Mouse (Mus musculus): ENCODE results near the gene Gm28434.

Gm28434 gene

DNA sequence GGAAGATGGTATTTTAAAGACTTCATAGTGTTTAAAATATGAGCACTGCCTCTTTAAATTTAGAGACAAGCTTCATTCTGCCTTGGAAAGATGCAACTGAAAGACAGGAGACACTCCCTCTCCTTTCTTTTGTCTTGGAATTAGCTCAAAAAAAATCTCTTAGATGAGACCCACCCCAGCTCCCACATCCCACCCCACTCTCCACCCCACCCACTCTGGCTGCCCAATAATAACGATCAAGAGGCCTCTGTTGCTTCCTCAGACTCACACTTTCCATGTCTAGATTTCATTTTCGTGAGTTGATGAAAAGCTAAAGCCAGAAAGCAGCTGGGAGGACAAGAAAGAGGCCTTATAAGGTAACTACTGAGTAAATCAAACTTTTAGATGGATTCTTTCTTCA is at the start of gene Gm28434, which contains the start of gene 2310003L06Rik:
Gene Gm28434 (plus strand): TSS at position 317 of the 400 bp plus-strand sequence.
Gene 2310003L06Rik (plus strand): TSS at position 259 of the 400 bp plus-strand sequence.
- no peak for DNase-seq (ENCODE audit: low spot score in 2 of 2)

DNA sequence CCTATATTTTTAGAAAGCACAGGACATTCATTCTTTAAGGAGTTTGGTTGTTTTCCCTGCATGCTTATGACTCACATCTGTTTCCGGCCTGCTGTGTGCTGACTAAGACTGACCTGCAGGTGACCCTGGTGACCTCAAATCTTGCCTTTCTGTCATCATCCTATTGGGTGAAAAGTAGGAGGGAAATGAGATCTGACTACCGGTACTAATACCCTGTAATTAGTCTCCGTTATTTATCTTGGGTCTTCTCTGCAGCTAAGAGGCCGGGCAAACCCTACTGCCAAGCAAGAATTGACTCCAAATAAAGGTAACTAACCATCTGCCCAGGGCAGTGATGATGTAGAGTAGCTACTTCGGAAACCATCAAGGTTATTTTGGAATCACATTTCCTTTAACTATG is 43.9 kb upstream of the Gm28434 start, which contains the start of gene Csn3:
Gene Csn3 (plus strand): TSS at position 208 of the 400 bp plus-strand sequence.
- DNase-seq (ENCODE audit: low spot score in 2 of 2): no peak

DNA sequence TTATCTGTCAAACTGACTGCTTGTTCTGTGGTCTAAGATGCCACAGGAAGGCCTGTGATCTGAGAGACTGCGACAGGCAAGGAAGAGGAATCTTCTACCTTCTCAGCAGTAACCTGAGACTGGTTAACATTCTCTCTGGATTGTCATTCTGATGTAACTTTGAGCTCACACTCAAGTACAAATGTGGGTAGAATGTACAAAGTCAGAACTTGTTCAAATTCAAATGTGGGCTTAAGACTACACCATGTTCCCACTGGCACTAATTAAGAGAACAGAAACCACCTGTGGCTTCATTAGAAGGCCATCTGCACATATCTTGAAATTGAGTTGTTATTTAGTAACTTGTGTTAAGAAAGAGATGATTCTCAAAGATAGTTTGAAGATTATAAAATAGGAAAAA is 37.7 kb upstream of the Gm28434 start:
- DNase-seq (ENCODE audit: low spot score in 2 of 2): no peak

DNA sequence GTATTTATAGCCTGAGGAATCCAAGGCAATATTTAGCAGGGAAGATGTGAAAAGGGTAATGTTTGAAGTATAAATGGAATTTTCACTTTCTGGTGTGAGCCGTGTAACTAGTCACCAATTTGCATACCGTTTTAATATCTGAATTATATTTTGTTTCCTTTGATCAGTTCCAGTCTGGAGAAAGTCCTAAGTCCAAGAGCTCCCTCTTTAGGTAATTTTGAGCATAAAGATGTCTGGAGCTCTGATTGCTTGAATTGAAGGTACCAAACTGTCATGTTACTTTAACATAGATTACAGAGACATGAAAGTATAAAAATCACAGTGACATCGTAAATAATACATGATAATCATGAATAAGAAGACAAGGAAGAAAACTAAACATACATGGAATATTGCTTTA is 28.6 kb upstream of the Gm28434 start:
- DNase-seq (ENCODE audit: low spot score in 2 of 2): no peak

DNA sequence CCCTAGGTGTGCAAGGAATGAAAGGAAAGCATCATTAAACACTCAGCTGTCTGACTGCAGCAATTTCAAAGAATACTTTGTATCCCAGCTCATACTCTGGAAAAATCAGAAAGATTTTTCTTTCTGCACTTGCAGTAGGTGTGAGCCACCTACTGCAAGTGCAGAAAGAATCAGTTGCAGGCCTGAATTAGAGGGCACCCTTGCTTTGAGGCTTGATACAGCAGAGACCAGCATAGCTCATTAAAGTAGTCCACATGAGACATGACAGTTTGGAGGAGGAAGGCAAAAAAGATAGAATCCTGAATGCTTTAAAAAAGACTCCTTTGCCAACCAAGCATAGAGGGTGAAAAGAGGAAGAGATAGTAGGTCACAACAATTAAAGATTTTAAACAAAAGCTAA is 26.8 kb upstream of the Gm28434 start:
- DNase-seq (ENCODE audit: low spot score in 2 of 2): no peak

DNA sequence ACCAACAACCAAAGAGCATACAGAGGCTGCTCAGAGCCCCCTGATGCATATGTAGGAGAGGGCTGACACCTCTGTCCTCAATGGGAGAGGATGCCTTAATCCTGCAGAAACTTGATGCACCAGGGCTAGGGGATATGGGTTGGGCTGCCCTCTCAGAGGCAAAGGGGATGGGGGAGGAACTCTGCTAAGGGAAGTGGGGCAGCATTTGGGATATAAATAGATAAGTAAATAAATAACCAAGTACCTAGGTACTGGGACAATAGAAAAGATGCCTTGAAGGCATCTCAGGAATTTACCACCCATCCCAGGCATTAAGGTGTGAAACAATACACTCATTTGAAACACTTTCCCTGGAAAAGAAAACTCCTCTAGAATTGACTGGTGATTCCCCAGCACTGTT is 17.5 kb upstream of the Gm28434 start:
- DNase-seq (ENCODE audit: low spot score in 2 of 2): no peak

DNA sequence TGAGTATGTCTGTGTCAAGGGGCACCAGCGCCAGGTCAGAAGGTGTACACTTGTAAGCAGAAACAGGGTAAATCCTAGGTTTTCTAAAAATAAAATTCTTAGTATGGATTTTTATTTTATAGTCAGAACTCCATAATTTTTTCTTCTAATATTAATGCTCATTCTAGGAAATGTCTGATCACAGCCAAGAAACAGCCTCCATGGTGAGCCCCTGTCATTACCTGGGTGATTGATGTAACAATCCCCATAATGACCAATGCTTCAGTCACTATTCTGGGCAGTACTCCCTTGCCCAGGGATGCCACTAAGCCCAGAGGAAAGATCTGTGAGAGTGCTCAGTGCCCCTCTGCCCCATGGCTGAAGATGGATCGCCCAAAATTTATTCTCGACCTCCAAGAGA is 9.8 kb downstream of the Gm28434 start, which contains the start of gene Cabs1:
Gene Cabs1 (plus strand): TSS at position 301 of the 400 bp plus-strand sequence.
- DNase-seq (ENCODE audit: low spot score in 2 of 2): no peak

DNA sequence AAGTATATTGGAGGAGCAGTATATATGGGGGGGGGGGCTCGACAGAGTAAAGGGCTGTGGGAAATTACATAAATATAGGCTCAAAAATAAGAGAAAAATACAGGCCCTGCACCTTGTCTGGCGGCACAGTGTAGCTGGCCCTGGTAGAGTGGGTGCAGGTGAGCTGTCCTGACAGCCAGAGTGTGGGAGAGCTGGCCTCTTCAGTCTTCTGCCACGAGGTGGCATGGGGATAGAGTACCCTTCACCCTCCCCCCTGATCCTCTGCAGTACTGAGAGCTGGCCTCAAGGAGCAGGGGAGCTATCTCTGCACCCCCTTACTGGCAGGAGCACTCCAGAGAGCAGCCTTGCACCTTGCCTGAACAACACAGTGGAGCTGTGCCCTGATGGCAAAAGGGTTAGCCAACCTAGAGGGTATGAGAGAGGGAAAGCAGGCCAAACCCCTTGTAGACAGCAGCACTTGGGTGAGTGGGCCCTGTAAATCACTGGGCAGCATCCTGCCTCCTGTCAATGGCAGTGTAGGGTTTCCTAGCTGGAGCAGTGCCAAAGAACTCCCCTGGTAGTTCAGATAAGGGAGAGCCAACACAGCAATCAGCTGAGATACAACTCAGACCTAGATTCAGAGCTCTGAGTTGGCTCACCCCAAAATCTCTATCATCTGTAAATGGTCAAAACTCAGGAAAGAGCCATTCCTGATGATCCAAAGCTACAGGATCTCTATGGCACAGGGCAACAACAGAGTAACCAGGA is 13.3 kb downstream of the Gm28434 start:
- DNase-seq (ENCODE audit: low spot score in 2 of 2): no peak

DNA sequence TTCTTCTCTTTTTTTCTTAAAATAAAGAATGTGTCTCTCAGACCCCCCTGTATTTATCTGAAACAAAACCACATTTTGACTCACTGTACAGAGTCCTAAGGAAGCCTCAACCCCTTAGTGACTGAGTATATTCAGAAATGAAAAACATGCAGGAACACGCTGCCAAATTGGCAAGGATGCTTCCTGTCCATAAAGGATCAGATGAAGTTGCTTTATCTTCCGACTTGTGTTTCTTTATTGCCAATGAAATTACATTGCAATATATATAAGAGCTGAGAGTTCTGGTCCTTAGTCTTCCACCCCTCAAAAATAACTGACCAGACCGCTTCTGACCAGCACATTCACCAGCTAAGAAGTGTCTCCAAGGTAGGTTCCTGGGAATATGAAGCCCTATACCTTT is 32.9 kb downstream of the Gm28434 start, which contains the start of gene Smr3a:
Gene Smr3a (plus strand): TSS at position 301 of the 400 bp plus-strand sequence.
- no peak for DNase-seq (ENCODE audit: low spot score in 2 of 2)

DNA sequence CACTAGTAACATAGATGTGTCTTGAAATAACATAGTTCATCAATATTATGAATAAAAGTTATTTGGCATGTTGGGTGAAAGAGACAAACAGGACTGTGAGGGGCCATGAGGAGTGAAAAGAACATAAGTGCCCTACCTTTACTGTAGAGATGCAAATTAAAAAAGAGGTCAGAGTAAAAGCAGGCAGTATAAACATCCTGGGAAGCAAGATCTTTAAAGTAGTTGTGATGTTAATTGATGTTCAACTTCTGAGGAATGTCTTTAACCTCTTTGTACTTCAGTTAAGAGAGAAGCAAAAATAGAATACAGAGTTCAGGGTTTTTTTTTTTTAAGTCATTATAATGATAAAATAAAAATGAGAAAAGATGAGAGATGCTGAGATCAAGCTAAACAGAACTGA is 35.9 kb downstream of the Gm28434 start:
- no peak for DNase-seq (ENCODE audit: low spot score in 2 of 2)

Measured in thymus, postnatal 10 days (tissue).